Mouse (Mus musculus) lung, adult 2 months (tissue): ENCODE results near the gene Fbxl19.

Experiments used
- CTCF ChIP-seq: fragments of 200-500 bp; IDR thresholded peaks from 2 replicates; pipeline ENCODE4 v1.5.1; 2011; ENCODE audit warnings: mild to moderate bottlenecking, low read length, control low read depth; ENCODE audit not compliant: insufficient read depth
- POLR2A ChIP-seq: fragments of 200-500 bp; IDR thresholded peaks from 2 replicates; pipeline ENCODE4 v1.6.1; 2011; ENCODE audit warnings: low read depth, mild to moderate bottlenecking, control low read depth, low read length, borderline replicate concordance; ENCODE audit errors: extremely low read depth

- TF ChIP-seq CTCF (no peak), POLR2A (no peak)
Measured at GRCm38 (mm10) chr7:127808821-127809220, 64.5 kb downstream of the Fbxl19 start.
